Mouse (Mus musculus) stomach, postnatal 0 days (tissue): ENCODE results near the gene Atcay.

Experiments
- CTCF ChIP-seq: IDR thresholded peaks from 2 replicates; pipeline ENCODE4 v1.5.1; 2016; ENCODE audit warnings: antibody characterized with exemption, low read depth, mild to moderate bottlenecking, moderate library complexity
- EP300 ChIP-seq: optimal IDR thresholded peaks from 2 replicates; pipeline ENCODE3; 2016; ENCODE audit warnings: antibody characterized with exemption

- no peak for TF ChIP-seq EP300
- TF ChIP-seq CTCF: no peak
Measured at GRCm38 (mm10) chr10:81180946-81181345, 49.7 kb downstream of the Atcay start.
